Mouse (Mus musculus) lung, adult 2 months (tissue): ENCODE measurements around the gene Cacna2d3.

Experiments used
- CTCF ChIP-seq: fragments of 200-500 bp; IDR thresholded peaks from 2 replicates; pipeline ENCODE4 v1.5.1; 2011; ENCODE audit warnings: mild to moderate bottlenecking, low read length, control low read depth; ENCODE audit not compliant: insufficient read depth
- POLR2A ChIP-seq: fragments of 200-500 bp; IDR thresholded peaks from 2 replicates; pipeline ENCODE4 v1.6.1; 2011; ENCODE audit warnings: low read depth, mild to moderate bottlenecking, control low read depth, low read length, borderline replicate concordance; ENCODE audit errors: extremely low read depth

GRCm38 (mm10) chr14:29393786-29394185, 327.9 kb downstream of the Cacna2d3 start:
- TF ChIP-seq CTCF (no peak), POLR2A (no peak)
